Mouse (Mus musculus) CH12.LX (cell line): ENCODE results near the gene Usp19.

ENCODE experiments used
- CTCF ChIP-seq, 2 experiments: IDR thresholded peaks in 1 of 2; conservative IDR thresholded peaks in 1 of 2; 2 replicates each; pipeline ENCODE4 v1.5.1; 2011 to 2012; ENCODE audit warnings: low read depth in 2 of 2, low read length in 2 of 2, improper control_type of control experiment in 1 of 2, inconsistent platforms in 1 of 2, mild to moderate bottlenecking in 1 of 2, moderate library complexity in 1 of 2
- E2F4 ChIP-seq: IDR thresholded peaks from 2 replicates; pipeline ENCODE4 v1.6.1; 2011; ENCODE audit warnings: low read depth, low read length, improper control_type of control experiment; ENCODE audit not compliant: insufficient replicate concordance
- EP300 ChIP-seq: IDR thresholded peaks from 2 replicates; pipeline ENCODE4 v1.6.1; 2011; ENCODE audit warnings: low read length, improper control_type of control experiment
- MAFK ChIP-seq: IDR thresholded peaks from 2 replicates; pipeline ENCODE4 v1.6.1; 2011; ENCODE audit warnings: low read length, improper control_type of control experiment; ENCODE audit not compliant: insufficient replicate concordance
- MAX ChIP-seq: IDR thresholded peaks from 2 replicates; pipeline ENCODE4 v1.6.1; 2011; ENCODE audit warnings: low read length, improper control_type of control experiment
- PAX5 ChIP-seq: IDR thresholded peaks from 2 replicates; pipeline ENCODE4 v1.6.1; 2012; ENCODE audit warnings: low read length, inconsistent platforms, mixed read lengths
- POLR2A ChIP-seq: IDR thresholded peaks from 2 replicates; pipeline ENCODE4 v1.6.1; 2011; ENCODE audit warnings: low read depth, mild to moderate bottlenecking, improper control_type of control experiment, low read length
- RAD21 ChIP-seq: IDR thresholded peaks from 2 replicates; pipeline ENCODE4 v1.6.1; 2011; ENCODE audit warnings: low read depth, mild to moderate bottlenecking, low read length, improper control_type of control experiment, moderate library complexity
- ZC3H11A ChIP-seq: IDR thresholded peaks from 2 replicates; pipeline ENCODE4 v1.6.1; 2012; ENCODE audit warnings: low read depth, mild to moderate bottlenecking, inconsistent platforms, low read length, improper control_type of control experiment
- ZKSCAN1 ChIP-seq: IDR thresholded peaks from 2 replicates; pipeline ENCODE4 v1.6.1; 2012; ENCODE audit warnings: low read depth, inconsistent platforms, low read length, improper control_type of control experiment, borderline replicate concordance
- ZMIZ1 ChIP-seq: IDR thresholded peaks from 2 replicates; pipeline ENCODE4 v1.6.1; 2012; ENCODE audit warnings: low read depth, mild to moderate bottlenecking, inconsistent platforms, low read length, improper control_type of control experiment

- TF ChIP-seq CTCF (conservative IDR thresholded peaks at IDR 0.05 in 1 of 2, IDR thresholded peaks at IDR 0.05 in 1 of 2; ENCODE audit: low read depth in 2 of 2, low read length in 2 of 2) (no peak), PAX5 (no peak), MAX (no peak), ZMIZ1 (no peak), ZC3H11A (no peak), RAD21 (no peak), MAFK (no peak), POLR2A (no peak), E2F4 (no peak), EP300 (no peak), ZKSCAN1 (no peak)
Measured at GRCm38 (mm10) chr9:108453458-108453857, 36.9 kb upstream of the Usp19 start.
